In the genomic region with DNA sequence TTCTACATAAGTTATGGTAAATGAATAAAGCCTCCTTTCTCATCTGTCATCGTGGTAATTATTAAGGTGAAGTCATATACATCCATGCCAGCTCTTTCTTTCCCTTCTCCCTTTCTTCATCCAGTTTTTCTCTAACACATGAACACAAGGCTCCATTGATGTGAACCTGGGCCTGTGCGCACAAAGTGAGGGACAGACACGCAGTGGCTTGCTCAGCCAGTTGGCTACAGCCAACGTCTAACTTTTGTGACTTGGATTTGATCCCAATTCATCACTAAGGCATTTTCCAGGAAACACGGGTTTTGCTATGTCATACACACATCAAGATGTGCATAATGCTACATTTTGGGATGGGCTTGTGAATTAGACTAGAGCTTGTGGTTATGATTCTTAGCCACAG, we compare ENCODE assay signal across 26 mouse cellular contexts.
"Had no signal": no experiment of that assay in that cellular context is flagged by ENCODE, and none has a peak within 500 bp of the region (broad histone marks: within the 10 kb centered on the region; RNA-seq: fewer than 3 reads in every experiment).

No protein-coding gene starts in this region.

- H3K27me3 ChIP-seq: hindbrain, embryonic 12.5 days; intestine, embryonic 15.5 days; limb, embryonic 12.5 days; liver, embryonic 13.5 days had no signal

- DNase-seq: gastrocnemius, adult 2 months; gastrocnemius, postnatal 10 days; gastrocnemius, postnatal 25 days; heart, adult 2 months; heart, postnatal 10 days; heart, postnatal 4 days; kidney, adult 18-20 months; kidney, adult 8-10 months; kidney, postnatal 10 days; kidney, postnatal 25 days; kidney, postnatal 4 days; liver; liver, embryonic 13.5 days had no signal

- H3K4me2 ChIP-seq: heart, embryonic 11.5 days; hindbrain, embryonic 12.5 days; hindbrain, embryonic 14.5 days; intestine, embryonic 15.5 days; limb, embryonic 12.5 days; liver, embryonic 11.5 days; liver, embryonic 13.5 days had no signal

- ATAC-seq: hindbrain, embryonic 16.5 days; inflammation-experienced regulatory T-cells, adult 6 months; intestine, embryonic 15.5 days; intestine, postnatal 0 days had no signal

- H3K36me3 ChIP-seq: hindbrain, embryonic 10.5 days; intestine, embryonic 15.5 days; liver, embryonic 13.5 days had no signal

- H3K27ac ChIP-seq: gastrocnemius, adult 2 months; heart, adult 2 months; hindbrain, embryonic 10.5 days; hindbrain, embryonic 12.5 days; hindbrain, embryonic 14.5 days; intestine, embryonic 15.5 days; layer of hippocampus, adult 2 months; left cerebral cortex, adult 2 months; limb, embryonic 10.5 days; limb, embryonic 12.5 days; liver, embryonic 13.5 days had no signal

- H3K4me3 ChIP-seq: gastrocnemius, adult 2 months; heart, adult 2 months; hindbrain, embryonic 10.5 days; hindbrain, embryonic 12.5 days; intestine, embryonic 15.5 days; layer of hippocampus, adult 2 months; left cerebral cortex, adult 2 months; limb, embryonic 10.5 days; limb, embryonic 12.5 days; liver, embryonic 13.5 days had no signal

- H3K9ac ChIP-seq: hindbrain, embryonic 12.5 days; hindbrain, embryonic 14.5 days; intestine, embryonic 15.5 days; limb, embryonic 12.5 days; liver, embryonic 13.5 days had no signal

- H3K9me3 ChIP-seq: hindbrain, embryonic 10.5 days; hindbrain, embryonic 12.5 days; intestine, embryonic 15.5 days; limb, embryonic 10.5 days; limb, embryonic 12.5 days; liver, embryonic 13.5 days had no signal

- H3K4me1 ChIP-seq: hindbrain, embryonic 12.5 days; intestine, embryonic 15.5 days; liver, embryonic 13.5 days had no signal
